9 mouse cellular contexts compared by ENCODE assay signal in genomic region chr1:91064903-91065525, GRCm38 (mm10).
DNase-seq lines count a peak whose midpoint lies in the region; ATAC-seq lines count a peak whose summit lies in the region.
"Had no signal": no experiment of that assay in that cellular context is flagged by ENCODE, and none has a peak within 500 bp of the region (broad histone marks: within the 10 kb centered on the region; RNA-seq: fewer than 3 reads in every experiment).

No protein-coding gene starts in this region.

- no peaks in the 10 kb centered on the region for H3K27me3 ChIP-seq in heart, embryonic 11.5 days (ENCODE audit: control insufficient read depth, insufficient read depth, low read length)
- H3K27me3 ChIP-seq in neural tube, embryonic 15.5 days (replicated peaks), result no peaks in the 10 kb centered on the region
- H3K27me3 ChIP-seq: neural tube, embryonic 12.5 days had no signal

- no peak for ATAC-seq in heart, embryonic 11.5 days (replicated peaks; ENCODE audit: insufficient number of reproducible peaks, low FRiP score, low TSS enrichment)
- ATAC-seq in CD4-positive, CD25-positive, alpha-beta regulatory T cell, adult 4 months, result peak; percentile 75
- peak; percentile 40 for ATAC-seq in neutrophil, adult 5-6 weeks (ENCODE audit: extremely low read depth, insufficient number of reproducible peaks, low FRiP score, poor library complexity, severe bottlenecking)
- no peak for ATAC-seq in neural tube, embryonic 15.5 days (ENCODE audit: low FRiP score)

- no peaks in the 10 kb centered on the region for H3K9me3 ChIP-seq in heart, embryonic 11.5 days (replicated peaks; ENCODE audit: control insufficient read depth, low read length)
- H3K9me3 ChIP-seq in neural tube, embryonic 15.5 days (replicated peaks), result no peaks in the 10 kb centered on the region
- H3K9me3 ChIP-seq: neural tube, embryonic 12.5 days had no signal

- H3K9ac ChIP-seq in heart, embryonic 11.5 days (ENCODE audit: low read depth, low read length), result no peak overlapping the region
- H3K9ac ChIP-seq in neural tube, embryonic 15.5 days (replicated peaks), result no peak overlapping the region
- H3K9ac ChIP-seq: neural tube, embryonic 12.5 days had no signal

- 84% methylated on average over 11 of the region's 11 CpGs for WGBS in heart, embryonic 11.5 days (ENCODE audit: insufficient replicate concordance)
- 89% methylated on average over 11 of the region's 11 CpGs for WGBS in neural tube, embryonic 15.5 days

- peak; percentile 78 to 83 for DNase-seq in heart, adult 18-20 months
- peak; percentile 72 for DNase-seq in fibroblast of lung, adult 2 months (ENCODE audit: low read depth)
- DNase-seq in kidney, adult 9 months, result peak; percentile 54
- DNase-seq in testis, postnatal 14 days (ENCODE audit: low spot score), result no peak

- no peak overlapping the region for H3K4me2 ChIP-seq in heart, embryonic 11.5 days
- H3K4me2 ChIP-seq in neural tube, embryonic 15.5 days, result no peak overlapping the region
- H3K4me2 ChIP-seq: neural tube, embryonic 12.5 days had no signal

- H3K27ac ChIP-seq in heart, embryonic 11.5 days (ENCODE audit: low read depth, low read length), result no peak overlapping the region
- H3K27ac ChIP-seq in neural tube, embryonic 15.5 days (replicated peaks), result no peak overlapping the region
- H3K27ac ChIP-seq: neural tube, embryonic 12.5 days had no signal

- H3K4me3 ChIP-seq in heart, embryonic 11.5 days (ENCODE audit: low read depth, low read length), result no peak overlapping the region
- H3K4me3 ChIP-seq in neural tube, embryonic 15.5 days (replicated peaks), result no peak overlapping the region
- H3K4me3 ChIP-seq: neural tube, embryonic 12.5 days had no signal

- H3K36me3 ChIP-seq in heart, embryonic 11.5 days (ENCODE audit: control insufficient read depth, insufficient read depth, low read length), result no peaks in the 10 kb centered on the region
- no peaks in the 10 kb centered on the region for H3K36me3 ChIP-seq in neural tube, embryonic 15.5 days
- H3K36me3 ChIP-seq: neural tube, embryonic 12.5 days had no signal

- peaks cover 87% of the 10 kb centered on the region for H3K4me1 ChIP-seq in heart, embryonic 11.5 days (ENCODE audit: control insufficient read depth, insufficient read depth, low read length)
- peaks cover 21% of the 10 kb centered on the region for H3K4me1 ChIP-seq in neural tube, embryonic 15.5 days

Comparison
In these comparisons a context has a peak if more than half of its experiments do, and no peak if none do; other contexts are left out.
1. ATAC-seq: peak in CD4-positive, CD25-positive, alpha-beta regulatory T cell, adult 4 months (single experiment) and neutrophil, adult 5-6 weeks (single experiment); none in heart, embryonic 11.5 days (single experiment) and neural tube, embryonic 15.5 days (single experiment).